Mouse (Mus musculus): ENCODE measurements around the gene Szrd1. TPM values are rescaled to one million over a fixed set of nuclear protein-coding genes. Genes with fewer than 3 reads are reported as not detected.

Gene Szrd1
- polyA plus RNA-seq, 1 experiment from 2014 or later, result 40.5 TPM

- Histone ChIP-seq H3K27ac (no peak overlapping the region), H3K9me3 (no peaks in the 10 kb centered on the region), H3K36me3 (peaks cover 13% of the 10 kb centered on the region), H3K4me1 (peaks cover 17% of the 10 kb centered on the region), H3K4me2 (0 out of 2 replicates have a peak overlapping the region, but pooled peaks have one; percentile 9), H3K27me3 (no peaks in the 10 kb centered on the region), H3K9ac (no peak overlapping the region), H3K4me3 (peak overlapping the region; percentile 98)
- 74% methylated on average over 18 of the region's 18 CpGs for WGBS
- ATAC-seq (ENCODE audit: insufficient number of reproducible peaks, insufficient read depth, low FRiP score, low TSS enrichment, low read depth), result no peak
These were observed 61.0 kb downstream of the Szrd1 start for GRCm38 (mm10) chr4:141078510-141079137.

DNA sequence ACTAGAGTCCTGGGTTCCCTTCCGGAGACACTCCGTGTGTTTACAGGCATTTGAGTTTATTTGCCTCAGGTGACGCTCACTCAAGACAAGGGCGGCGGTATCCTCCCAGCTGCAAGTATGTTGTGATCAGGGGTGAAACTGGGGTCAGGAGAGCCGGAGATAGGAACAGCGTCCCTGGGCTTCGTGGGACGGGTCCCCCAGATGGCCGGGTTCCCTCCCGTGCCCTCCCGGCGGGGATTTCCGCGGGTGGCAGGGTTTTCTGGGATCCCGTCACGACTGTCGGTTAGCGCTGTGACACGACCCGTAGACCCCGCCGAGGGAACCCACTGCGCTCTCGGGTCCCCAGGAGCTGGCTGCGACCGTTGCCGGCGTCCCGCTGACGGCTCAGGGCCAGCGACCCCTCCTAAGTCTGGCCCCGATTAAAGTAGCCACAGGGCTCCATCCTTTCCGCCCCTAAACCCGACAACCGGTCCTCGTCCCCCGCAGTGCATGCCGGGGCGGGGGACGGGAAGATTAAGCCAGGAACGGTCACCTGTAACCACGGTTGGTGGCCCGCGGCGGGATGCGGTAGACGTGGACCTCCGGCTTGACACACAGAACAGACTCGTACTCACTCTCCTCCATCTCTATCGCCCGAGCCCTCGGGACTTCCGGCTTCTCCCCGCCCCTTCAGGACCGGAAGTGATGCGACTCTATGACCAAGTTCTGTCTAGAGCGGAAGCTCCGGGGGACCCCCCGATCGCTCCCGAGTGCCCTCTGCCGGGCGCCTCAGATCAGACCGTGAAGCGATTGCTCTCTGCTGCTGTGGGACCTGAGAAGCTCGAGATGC is 61.7 kb downstream of the Szrd1 start, which contains the start of gene Necap2:
Gene Necap2 (minus strand): TSS at position 677 of the 829 bp plus-strand sequence.
- Histone ChIP-seq H3K36me3 (peaks cover 20% of the 10 kb centered on the region), H3K27ac (peak within 1 kb of the TSS; percentile 39; the same call in 1 of the 2 replicates), H3K4me3 (peak within 1 kb of the TSS; percentile 98), H3K9ac (peak within 1 kb of the TSS; percentile 93), H3K9me3 (no peaks in the 10 kb centered on the region), H3K4me2 (peak within 1 kb of the TSS; percentile 97), H3K4me1 (peaks cover 17% of the 10 kb centered on the region), H3K27me3 (no peaks in the 10 kb centered on the region)
- under 1% methylated on average over 67 of the region's 67 CpGs for WGBS
- peak; percentile 78 for ATAC-seq (ENCODE audit: insufficient number of reproducible peaks, insufficient read depth, low FRiP score, low TSS enrichment, low read depth)

DNA sequence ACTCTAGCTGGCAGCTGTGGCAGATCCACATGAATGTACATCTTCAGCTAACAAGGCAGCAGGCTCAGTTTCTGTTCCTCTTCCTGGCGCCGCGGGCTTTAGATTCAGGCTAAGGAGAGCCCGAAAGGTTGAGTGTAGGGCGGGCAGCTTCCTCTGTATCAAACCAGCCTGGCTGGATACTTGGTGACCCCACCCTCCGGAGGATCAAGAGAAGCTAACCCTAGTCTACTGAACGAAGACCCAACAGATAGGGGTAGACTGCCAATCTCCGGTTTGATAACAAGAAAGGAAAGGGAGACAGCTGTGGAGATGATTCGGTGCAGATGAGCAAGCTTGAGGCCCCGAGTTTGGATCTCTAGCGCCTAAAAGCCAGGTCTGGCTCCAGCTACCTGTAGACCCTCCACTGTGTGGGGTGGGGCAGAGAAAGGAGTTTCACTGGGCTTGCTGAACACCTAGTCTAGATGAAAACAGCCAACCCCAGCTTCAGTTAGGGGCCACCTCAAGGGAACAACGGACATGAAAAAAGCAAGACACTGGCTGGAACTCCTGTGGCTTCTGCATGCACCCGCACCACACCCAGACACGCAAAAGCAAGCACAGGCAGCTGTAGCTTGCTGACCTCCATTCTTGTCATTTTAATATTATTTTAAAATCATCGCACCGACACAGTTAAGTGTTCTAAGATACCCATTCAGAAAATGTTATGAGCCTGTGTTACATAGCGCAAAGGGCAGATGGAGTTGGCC is 62.6 kb downstream of the Szrd1 start:
- H3K4me1 ChIP-seq, result peaks cover 17% of the 10 kb centered on the region
- peak overlapping the region; percentile 97 for H3K4me2 ChIP-seq
- peaks cover 30% of the 10 kb centered on the region for H3K36me3 ChIP-seq
- H3K27ac ChIP-seq, result no peak overlapping the region
- no peaks in the 10 kb centered on the region for H3K27me3 ChIP-seq
- WGBS, result 81% methylated on average over 17 of the region's 17 CpGs
- peak overlapping the region; percentile 98 for H3K4me3 ChIP-seq
- H3K9ac ChIP-seq, result peak overlapping the region; percentile 93
- no peak for ATAC-seq (ENCODE audit: insufficient number of reproducible peaks, insufficient read depth, low FRiP score, low TSS enrichment, low read depth)
- no peaks in the 10 kb centered on the region for H3K9me3 ChIP-seq

- peaks cover 17% of the 10 kb centered on the region for H3K4me1 ChIP-seq
- H3K27me3 ChIP-seq, result no peaks in the 10 kb centered on the region
- H3K4me2 ChIP-seq, result no peak overlapping the region
- no peaks in the 10 kb centered on the region for H3K9me3 ChIP-seq
- H3K9ac ChIP-seq, result no peak overlapping the region
- 94% methylated on average over 4 of the region's 4 CpGs for whole genome bisulfite sequencing
- no peak for ATAC-seq (ENCODE audit: insufficient number of reproducible peaks, insufficient read depth, low FRiP score, low TSS enrichment, low read depth)
- peaks cover 58% of the 10 kb centered on the region for H3K36me3 ChIP-seq
- H3K4me3 ChIP-seq, result no peak overlapping the region
- no peak overlapping the region for H3K27ac ChIP-seq
These were observed 65.5 kb downstream of the Szrd1 start for GRCm38 (mm10) chr4:141074109-141074508.

DNA sequence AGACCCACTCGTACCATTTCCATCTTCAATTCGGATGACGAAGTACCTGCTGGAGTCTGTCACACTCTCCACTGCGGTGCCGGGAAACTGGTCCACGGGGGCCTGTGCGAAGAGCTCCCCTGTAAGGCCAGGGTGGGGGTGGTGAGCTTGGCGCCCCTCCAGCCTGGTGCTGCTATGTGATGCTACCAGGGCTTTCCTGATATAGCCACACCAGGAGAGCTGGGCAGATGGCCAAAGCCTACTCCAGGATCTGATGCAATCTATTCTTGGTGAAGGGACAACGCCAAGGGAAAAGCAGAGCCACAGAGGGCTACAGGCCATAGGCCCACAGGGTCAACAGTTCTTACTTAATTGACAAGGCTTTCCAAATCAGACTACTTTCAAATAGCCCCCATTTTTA is 65.9 kb downstream of the Szrd1 start:
- no peak overlapping the region for H3K4me3 ChIP-seq
- H3K4me1 ChIP-seq, result peaks cover 17% of the 10 kb centered on the region
- H3K27me3 ChIP-seq, result no peaks in the 10 kb centered on the region
- H3K27ac ChIP-seq, result no peak overlapping the region
- H3K36me3 ChIP-seq, result peaks cover 62% of the 10 kb centered on the region
- H3K4me2 ChIP-seq, result no peak overlapping the region
- WGBS, result 89% methylated on average over 9 of the region's 9 CpGs
- ATAC-seq (ENCODE audit: insufficient number of reproducible peaks, insufficient read depth, low FRiP score, low TSS enrichment, low read depth), result no peak
- H3K9ac ChIP-seq, result no peak overlapping the region
- no peaks in the 10 kb centered on the region for H3K9me3 ChIP-seq

DNA sequence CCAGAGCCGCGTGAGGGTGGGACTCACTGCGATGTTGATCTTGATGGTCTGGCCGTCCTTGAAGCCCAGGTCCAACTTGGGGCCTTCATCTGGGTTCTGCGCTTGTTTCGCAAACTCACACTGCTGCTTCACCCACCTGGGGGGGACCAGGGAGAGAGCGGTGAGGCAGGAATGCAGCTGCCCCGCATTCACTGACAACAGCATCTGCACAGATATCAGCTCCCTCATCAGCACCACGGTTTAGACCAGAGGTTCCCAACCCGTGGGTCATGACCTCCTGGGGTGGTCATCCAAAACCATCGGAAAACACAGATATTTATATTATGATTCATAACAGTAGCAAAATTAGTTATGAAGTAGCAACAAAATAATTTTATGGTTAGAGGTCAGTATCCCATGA is 67.1 kb downstream of the Szrd1 start:
- Histone ChIP-seq H3K9ac (no peak overlapping the region), H3K4me3 (no peak overlapping the region), H3K27me3 (no peaks in the 10 kb centered on the region), H3K4me1 (peaks cover 15% of the 10 kb centered on the region), H3K4me2 (no peak overlapping the region), H3K9me3 (no peaks in the 10 kb centered on the region), H3K27ac (no peak overlapping the region), H3K36me3 (peaks cover 74% of the 10 kb centered on the region)
- no peak for ATAC-seq (ENCODE audit: insufficient number of reproducible peaks, insufficient read depth, low FRiP score, low TSS enrichment, low read depth)
- 91% methylated on average over 11 of the region's 11 CpGs for WGBS

DNA sequence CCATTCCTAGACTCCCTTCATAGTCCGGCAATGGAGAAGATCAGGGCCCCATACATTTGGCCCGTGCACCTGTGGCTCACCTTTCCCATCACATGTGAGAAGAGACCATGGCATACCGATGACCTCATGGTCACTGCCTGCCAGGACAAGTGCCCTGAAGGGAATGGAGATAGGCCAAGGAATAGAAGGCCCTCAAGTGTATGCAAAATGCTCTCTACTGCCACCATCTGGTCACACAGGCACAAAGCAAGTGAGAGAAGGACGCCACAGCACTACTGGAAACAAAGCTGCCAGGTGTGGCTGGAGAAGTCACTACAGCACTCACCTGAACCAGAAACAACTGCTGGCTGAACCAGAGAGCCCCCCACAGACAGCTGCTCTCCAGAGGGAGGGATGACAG is 69.8 kb downstream of the Szrd1 start:
- Histone ChIP-seq H3K27me3 (no peaks in the 10 kb centered on the region), H3K4me2 (no peak overlapping the region), H3K9me3 (no peaks in the 10 kb centered on the region), H3K4me3 (no peak overlapping the region), H3K27ac (no peak overlapping the region), H3K4me1 (peaks cover 8% of the 10 kb centered on the region), H3K36me3 (peaks cover 88% of the 10 kb centered on the region), H3K9ac (no peak overlapping the region)
- ATAC-seq (ENCODE audit: insufficient number of reproducible peaks, insufficient read depth, low FRiP score, low TSS enrichment, low read depth), result no peak
- WGBS, result 51% methylated on average over 4 of the region's 4 CpGs

- H3K9me3 ChIP-seq, result no peaks in the 10 kb centered on the region
- H3K36me3 ChIP-seq, result peaks cover 82% of the 10 kb centered on the region
- 93% methylated on average over 8 of the region's 8 CpGs for WGBS
- no peak overlapping the region for H3K4me3 ChIP-seq
- peaks cover 8% of the 10 kb centered on the region for H3K4me1 ChIP-seq
- no peak overlapping the region for H3K4me2 ChIP-seq
- no peaks in the 10 kb centered on the region for H3K27me3 ChIP-seq
- ATAC-seq (ENCODE audit: insufficient number of reproducible peaks, insufficient read depth, low FRiP score, low TSS enrichment, low read depth), result no peak
- H3K9ac ChIP-seq, result no peak overlapping the region
- no peak overlapping the region for H3K27ac ChIP-seq
These were observed 70.9 kb downstream of the Szrd1 start for GRCm38 (mm10) chr4:141068655-141069054.

- no peak for ATAC-seq (ENCODE audit: insufficient number of reproducible peaks, insufficient read depth, low FRiP score, low TSS enrichment, low read depth)
- Histone ChIP-seq H3K4me1 (peaks cover 8% of the 10 kb centered on the region), H3K9me3 (no peaks in the 10 kb centered on the region), H3K27ac (peak overlapping the region; percentile 48; the same call in 1 of the 2 replicates), H3K27me3 (no peaks in the 10 kb centered on the region), H3K4me3 (no peak overlapping the region), H3K4me2 (no peak overlapping the region), H3K36me3 (peaks cover 71% of the 10 kb centered on the region), H3K9ac (peak overlapping the region; percentile 46; the same call in 1 of the 2 replicates)
- WGBS, result 89% methylated on average over 9 of the region's 9 CpGs
These were observed 72.0 kb downstream of the Szrd1 start for GRCm38 (mm10) chr4:141067516-141068046.

DNA sequence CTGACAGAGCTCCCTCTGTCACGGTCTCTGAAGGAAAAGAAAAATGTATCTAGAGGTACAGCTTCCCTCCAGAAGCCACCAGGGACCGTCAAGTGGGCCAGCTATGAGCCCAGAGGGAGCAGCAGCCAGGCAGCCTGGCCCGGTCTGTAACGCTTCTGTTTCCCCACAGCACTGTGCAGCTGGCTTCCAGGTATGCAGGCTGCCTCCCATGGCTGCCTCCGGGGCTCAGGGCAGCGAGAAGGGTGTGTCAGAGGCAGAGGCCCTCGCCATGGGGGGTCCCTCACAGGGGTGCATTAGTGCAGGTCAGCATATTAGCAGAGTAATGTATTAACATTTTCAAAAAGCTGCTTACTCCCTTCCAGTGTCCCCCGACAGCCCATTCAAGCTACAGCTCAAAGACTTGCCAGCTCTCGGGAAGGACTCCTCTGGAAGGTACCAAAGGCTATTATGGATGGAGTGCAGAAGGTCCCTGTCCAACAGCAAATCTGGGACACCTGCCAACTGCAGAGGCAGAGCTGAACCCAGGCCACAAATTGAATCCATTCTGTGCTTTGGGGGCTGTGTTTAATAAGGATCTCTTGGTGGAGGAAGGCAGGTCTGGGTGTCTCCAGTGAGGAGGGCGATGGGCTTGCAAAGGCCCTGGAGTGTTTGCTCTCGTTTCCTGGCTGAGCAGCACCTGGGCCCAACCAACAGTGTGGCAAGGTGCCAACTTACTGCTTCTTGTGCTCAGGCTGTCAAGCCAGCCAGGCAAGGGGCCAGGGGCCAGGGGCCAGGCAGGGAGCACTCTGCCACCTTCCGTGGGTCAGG is 72.7 kb downstream of the Szrd1 start:
- Histone ChIP-seq H3K9me3 (no peaks in the 10 kb centered on the region), H3K4me1 (peaks cover 8% of the 10 kb centered on the region), H3K27ac (0 out of 2 replicates have a peak overlapping the region, but pooled peaks have one; percentile 48), H3K4me2 (no peak overlapping the region), H3K4me3 (no peak overlapping the region), H3K36me3 (peaks cover 64% of the 10 kb centered on the region), H3K9ac (peak overlapping the region; percentile 46), H3K27me3 (no peaks in the 10 kb centered on the region)
- 82% methylated on average over 12 of the region's 12 CpGs for WGBS
- no peak for ATAC-seq (ENCODE audit: insufficient number of reproducible peaks, insufficient read depth, low FRiP score, low TSS enrichment, low read depth)

All from embryonic facial prominence, embryonic 13.5 days (tissue).